Mouse (Mus musculus) cortical plate, adult 2 months (tissue): ENCODE measurements at regions not wholly inside any gene's neighbourhood (a gene's known extent, or its start where the extent isn't known, plus 50 kb on each side); places are given as distances from the start of the nearest gene placed in this dataset.

Experiments
- CTCF ChIP-seq: fragments of 200-500 bp; IDR thresholded peaks from 2 replicates; pipeline ENCODE4 v1.5.1; 2011; ENCODE audit warnings: mild to moderate bottlenecking, control low read depth, low read length; ENCODE audit not compliant: insufficient read depth; ENCODE audit errors: extremely low read depth
- POLR2A ChIP-seq: fragments of 200-500 bp; IDR thresholded peaks from 2 replicates; pipeline ENCODE4 v1.6.1; 2011; ENCODE audit warnings: mild to moderate bottlenecking, low read length, control low read depth; ENCODE audit not compliant: insufficient read depth; ENCODE audit errors: extremely low read depth

DNA sequence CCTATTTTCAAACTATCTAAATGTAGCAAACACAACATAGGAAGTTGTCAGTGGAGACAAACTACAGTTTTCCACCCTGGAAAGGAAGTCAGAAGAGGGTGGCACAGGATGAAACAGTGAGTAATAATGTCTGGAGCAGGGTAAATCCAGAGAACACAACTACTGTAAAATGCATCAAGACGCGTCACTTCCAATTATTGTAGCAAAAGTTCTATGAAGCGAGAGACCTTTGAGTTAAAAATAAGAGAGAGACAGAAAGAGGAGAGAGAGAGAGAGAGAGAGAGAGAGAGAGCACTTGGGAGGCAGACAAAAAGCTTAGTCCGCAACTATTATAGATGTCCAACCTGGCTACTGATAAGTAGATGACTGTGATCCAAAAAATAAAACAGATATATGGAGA, 473.1 kb upstream of the Arid1b start:
- TF ChIP-seq CTCF (no peak), POLR2A (no peak)
